Comparison of ENCODE assay signal across 8 mouse cellular contexts in genomic region chr5:114041327-114041930, GRCm38 (mm10). TPM values are rescaled to one million over a fixed set of nuclear protein-coding genes. Genes with fewer than 3 reads are reported as not detected.
DNase-seq lines count a peak whose midpoint lies in the region; ATAC-seq lines count a peak whose summit lies in the region.

No protein-coding gene starts in this region.

- H3K9me3 ChIP-seq in midbrain, embryonic 10.5 days (replicated peaks) = no peaks in the 10 kb centered on the region
- no peaks in the 10 kb centered on the region for H3K9me3 ChIP-seq in midbrain, embryonic 15.5 days
- H3K9me3 ChIP-seq in heart, embryonic 12.5 days (replicated peaks) = no peaks in the 10 kb centered on the region
- H3K9me3 ChIP-seq in limb, embryonic 12.5 days = no peaks in the 10 kb centered on the region

- peaks cover 15% of the 10 kb centered on the region for H3K4me1 ChIP-seq in midbrain, embryonic 10.5 days
- no peaks in the 10 kb centered on the region for H3K4me1 ChIP-seq in midbrain, embryonic 15.5 days
- H3K4me1 ChIP-seq in heart, embryonic 12.5 days (replicated peaks) = peaks cover 24% of the 10 kb centered on the region
- peaks cover 11% of the 10 kb centered on the region for H3K4me1 ChIP-seq in limb, embryonic 12.5 days (replicated peaks)

- peaks cover 14% of the 10 kb centered on the region; the same call in 1 of the 2 replicates for H3K27me3 ChIP-seq in midbrain, embryonic 10.5 days (ENCODE audit: low read depth, poor library complexity, severe bottlenecking)
- H3K27me3 ChIP-seq in midbrain, embryonic 15.5 days (replicated peaks) = no peaks in the 10 kb centered on the region
- H3K27me3 ChIP-seq in heart, embryonic 12.5 days (replicated peaks) = peaks cover 11% of the 10 kb centered on the region
- peaks cover 7% of the 10 kb centered on the region; the same call in 1 of the 2 replicates for H3K27me3 ChIP-seq in limb, embryonic 12.5 days

- H3K9ac ChIP-seq in midbrain, embryonic 15.5 days = no peak overlapping the region
- H3K9ac ChIP-seq in heart, embryonic 12.5 days = no peak overlapping the region
- no peak overlapping the region for H3K9ac ChIP-seq in limb, embryonic 12.5 days (replicated peaks)

- no peak overlapping the region for H3K4me2 ChIP-seq in midbrain, embryonic 15.5 days
- H3K4me2 ChIP-seq in heart, embryonic 12.5 days = peak overlapping the region; percentile 39
- 0 out of 2 replicates have a peak overlapping the region, but pooled peaks have one; percentile 17 for H3K4me2 ChIP-seq in limb, embryonic 12.5 days

- WGBS in midbrain, embryonic 10.5 days = 25% methylated on average over 15 of the region's 15 CpGs
- WGBS in midbrain, embryonic 15.5 days = 21% methylated on average over 15 of the region's 15 CpGs
- WGBS in heart, embryonic 12.5 days = 14% methylated on average over 15 of the region's 15 CpGs
- WGBS in limb, embryonic 12.5 days = 23% methylated on average over 15 of the region's 15 CpGs

- ATAC-seq in midbrain, embryonic 15.5 days (replicated peaks) = no peak
- peak; percentile 68; the same call in 1 of the 2 replicates for ATAC-seq in heart, embryonic 12.5 days (ENCODE audit: insufficient number of reproducible peaks, low FRiP score)
- ATAC-seq in limb, embryonic 12.5 days (ENCODE audit: insufficient number of reproducible peaks, insufficient read depth, low FRiP score, low TSS enrichment, low read depth) = no peak
- ATAC-seq in monocyte, adult 5-6 weeks (replicated peaks; ENCODE audit: insufficient number of reproducible peaks, low FRiP score, low TSS enrichment, poor library complexity, severe bottlenecking) = peak; percentile 68
- no peak for ATAC-seq in erythroid progenitor cell, adult 5-6 weeks (replicated peaks; ENCODE audit: low FRiP score, poor library complexity, severe bottlenecking)

- no peak overlapping the region for H3K4me3 ChIP-seq in midbrain, embryonic 10.5 days
- H3K4me3 ChIP-seq in midbrain, embryonic 15.5 days = no peak overlapping the region
- H3K4me3 ChIP-seq in heart, embryonic 12.5 days = no peak overlapping the region
- H3K4me3 ChIP-seq in limb, embryonic 12.5 days (replicated peaks) = no peak overlapping the region

- no peaks in the 10 kb centered on the region for H3K36me3 ChIP-seq in midbrain, embryonic 10.5 days
- H3K36me3 ChIP-seq in midbrain, embryonic 15.5 days (replicated peaks) = 0 out of 2 replicates have a peak, but pooled peaks cover 32% of the 10 kb centered on the region
- H3K36me3 ChIP-seq in heart, embryonic 12.5 days = no peaks in the 10 kb centered on the region
- no peaks in the 10 kb centered on the region for H3K36me3 ChIP-seq in limb, embryonic 12.5 days

- H3K27ac ChIP-seq in midbrain, embryonic 10.5 days (replicated peaks) = no peak overlapping the region
- no peak overlapping the region for H3K27ac ChIP-seq in midbrain, embryonic 15.5 days
- H3K27ac ChIP-seq in heart, embryonic 12.5 days (ENCODE audit: poor library complexity, severe bottlenecking) = no peak overlapping the region
- no peak overlapping the region for H3K27ac ChIP-seq in limb, embryonic 12.5 days

- peak; percentile 26 for DNase-seq in midbrain, embryonic 10.5 days (ENCODE audit: low spot score)
- peak; percentile 56 for DNase-seq in adrenal gland, adult 2 months
- no peak for DNase-seq in cerebellum, adult 11 months

RNA-seq across cellular contexts. Expression of gene Usp30, which starts 23.8 kb away (rescaled TPM):
- 13.0 and 15.6 TPM in 2 replicates for polyA plus RNA-seq in midbrain, embryonic 10.5 days (2016; fragmentation: Nextera tagmentation; extraction: Ambion mirVana)
- 20.7 and 22.1 TPM in 2 replicates for polyA plus RNA-seq in midbrain, embryonic 15.5 days (2015; fragmentation: Nextera tagmentation; extraction: Ambion mirVana)
- 10 to 100 TPM; 25.4 to 40.0 TPM for total RNA-seq in adrenal gland, adult 2 months (2021)
- 26.6 and 31.3 TPM in 2 replicates for polyA plus RNA-seq in adrenal gland, adult 2 months (2012; rRNA removed)
- polyA plus RNA-seq in heart, embryonic 12.5 days (2016; fragmentation: Nextera tagmentation; extraction: Ambion mirVana) = 9.0 and 10.5 TPM in 2 replicates
- 14.0 and 15.5 TPM in 2 replicates for polyA plus RNA-seq in limb, embryonic 12.5 days (2016; fragmentation: Nextera tagmentation; extraction: Ambion mirVana)
- 3.3 to 14.0 TPM (median 11.0 TPM) in 3 replicates for total RNA-seq in monocyte, adult 5-6 weeks (2017)
- 1.8 and 5.0 TPM in 2 replicates for total RNA-seq in erythroid progenitor cell, adult 5-6 weeks (2015; ENCODE audit: low replicate concordance)
- total RNA-seq in erythroid progenitor cell, adult 5-6 weeks (2017; ENCODE audit: low replicate concordance) = 0.68 and 0.77 TPM in 2 replicates

RNA-seq across cellular contexts. Expression of gene Dao, which starts 37.9 kb away (rescaled TPM):
- not detected in 2 replicates for polyA plus RNA-seq in midbrain, embryonic 10.5 days (2016; fragmentation: Nextera tagmentation; extraction: Ambion mirVana)
- polyA plus RNA-seq in midbrain, embryonic 15.5 days (2015; fragmentation: Nextera tagmentation; extraction: Ambion mirVana) = not detected in 2 replicates
- not detected for total RNA-seq in adrenal gland, adult 2 months (2021)
- polyA plus RNA-seq in adrenal gland, adult 2 months (2012; rRNA removed) = not detected in 2 replicates
- polyA plus RNA-seq in heart, embryonic 12.5 days (2016; fragmentation: Nextera tagmentation; extraction: Ambion mirVana) = not detected in 2 replicates
- polyA plus RNA-seq in limb, embryonic 12.5 days (2016; fragmentation: Nextera tagmentation; extraction: Ambion mirVana) = not detected in 2 replicates
- not detected in 3 replicates for total RNA-seq in monocyte, adult 5-6 weeks (2017)
- total RNA-seq in erythroid progenitor cell, adult 5-6 weeks (2015; ENCODE audit: low replicate concordance) = not detected in 2 replicates
- total RNA-seq in erythroid progenitor cell, adult 5-6 weeks (2017; ENCODE audit: low replicate concordance) = not detected in 2 replicates

RNA-seq across cellular contexts. Expression of gene Ssh1, which starts 47.7 kb away (rescaled TPM):
- polyA plus RNA-seq in midbrain, embryonic 10.5 days (2016; fragmentation: Nextera tagmentation; extraction: Ambion mirVana) = 13.3 and 16.8 TPM in 2 replicates
- polyA plus RNA-seq in midbrain, embryonic 15.5 days (2015; fragmentation: Nextera tagmentation; extraction: Ambion mirVana) = 11.7 and 15.1 TPM in 2 replicates
- 10 to 100 TPM; 15.5 to 24.6 TPM for total RNA-seq in adrenal gland, adult 2 months (2021)
- polyA plus RNA-seq in adrenal gland, adult 2 months (2012; rRNA removed) = 9.1 and 9.9 TPM in 2 replicates
- 19.0 and 21.4 TPM in 2 replicates for polyA plus RNA-seq in heart, embryonic 12.5 days (2016; fragmentation: Nextera tagmentation; extraction: Ambion mirVana)
- 16.6 and 17.3 TPM in 2 replicates for polyA plus RNA-seq in limb, embryonic 12.5 days (2016; fragmentation: Nextera tagmentation; extraction: Ambion mirVana)
- 11.1 to 23.4 TPM (median 17.9 TPM) in 3 replicates for total RNA-seq in monocyte, adult 5-6 weeks (2017)
- 21.3 and 31.9 TPM in 2 replicates for total RNA-seq in erythroid progenitor cell, adult 5-6 weeks (2015; ENCODE audit: low replicate concordance)
- 30.9 and 43.1 TPM in 2 replicates for total RNA-seq in erythroid progenitor cell, adult 5-6 weeks (2017; ENCODE audit: low replicate concordance)

RNA-seq across cellular contexts. Expression of gene Svop, which starts 49.9 kb away (rescaled TPM):
- polyA plus RNA-seq in midbrain, embryonic 10.5 days (2016; fragmentation: Nextera tagmentation; extraction: Ambion mirVana) = 8.9 and 17.7 TPM in 2 replicates
- 104 and 115 TPM in 2 replicates for polyA plus RNA-seq in midbrain, embryonic 15.5 days (2015; fragmentation: Nextera tagmentation; extraction: Ambion mirVana)
- total RNA-seq in adrenal gland, adult 2 months (2021) = 1 to 10 TPM; 1.6 to 4.0 TPM
- 1.5 and 1.9 TPM in 2 replicates for polyA plus RNA-seq in adrenal gland, adult 2 months (2012; rRNA removed)
- 0.06 and 0.15 TPM in 2 replicates for polyA plus RNA-seq in heart, embryonic 12.5 days (2016; fragmentation: Nextera tagmentation; extraction: Ambion mirVana)
- polyA plus RNA-seq in limb, embryonic 12.5 days (2016; fragmentation: Nextera tagmentation; extraction: Ambion mirVana) = 0.08 TPM in 1 of 2 replicates, not detected in the other
- not detected in 3 replicates for total RNA-seq in monocyte, adult 5-6 weeks (2017)
- not detected in 2 replicates for total RNA-seq in erythroid progenitor cell, adult 5-6 weeks (2015; ENCODE audit: low replicate concordance)
- total RNA-seq in erythroid progenitor cell, adult 5-6 weeks (2017; ENCODE audit: low replicate concordance) = 0.13 TPM in 1 of 2 replicates, not detected in the other

Comparison
In these comparisons a context has a peak if more than half of its experiments do, and no peak if none do; other contexts are left out.
1. ATAC-seq: peak in heart, embryonic 12.5 days (single experiment) and monocyte, adult 5-6 weeks (single experiment); none in midbrain, embryonic 15.5 days (single experiment), limb, embryonic 12.5 days (single experiment) and erythroid progenitor cell, adult 5-6 weeks (single experiment).